Mouse (Mus musculus): ENCODE measurements at regions not wholly inside any gene's neighbourhood (a gene's known extent, or its start where the extent isn't known, plus 50 kb on each side); places are given as distances from the start of the nearest gene placed in this dataset.

- no peaks in the 10 kb centered on the region for H3K9me3 ChIP-seq (ENCODE audit: control insufficient read depth)
- H3K27me3 ChIP-seq (replicated peaks; ENCODE audit: control insufficient read depth, insufficient read depth, low read length), result no peaks in the 10 kb centered on the region
- no peak for TF ChIP-seq CTCF (IDR thresholded peaks at IDR 0.05; ENCODE audit: low read depth)
- H3K9ac ChIP-seq (ENCODE audit: low read depth, low read length), result no peak overlapping the region
- no peak overlapping the region for H3K27ac ChIP-seq (ENCODE audit: low read depth, low read length)
- whole genome bisulfite sequencing, result 73% methylated on average over 2 of the region's 2 CpGs
- ATAC-seq, result no peak
- no peak overlapping the region for H3K4me3 ChIP-seq (ENCODE audit: low read depth, low read length)
- no peaks in the 10 kb centered on the region for H3K4me1 ChIP-seq (replicated peaks; ENCODE audit: control insufficient read depth, insufficient read depth, low read length)
- no peak overlapping the region for H3K4me2 ChIP-seq (replicated peaks; ENCODE audit: low read depth)
- no peaks in the 10 kb centered on the region for H3K36me3 ChIP-seq (ENCODE audit: control insufficient read depth, insufficient read depth)
These were observed 94.2 kb upstream of the Cdh5 start for GRCm38 (mm10) chr8:104007209-104007608.

- no peak for ATAC-seq
- Histone ChIP-seq H3K27ac (ENCODE audit: low read depth, low read length) (no peak overlapping the region), H3K4me3 (ENCODE audit: low read depth, low read length) (no peak overlapping the region), H3K9ac (ENCODE audit: low read depth, low read length) (no peak overlapping the region), H3K9me3 (ENCODE audit: control insufficient read depth) (no peaks in the 10 kb centered on the region), H3K27me3 (replicated peaks; ENCODE audit: control insufficient read depth, insufficient read depth, low read length) (no peaks in the 10 kb centered on the region), H3K4me1 (replicated peaks; ENCODE audit: control insufficient read depth, insufficient read depth, low read length) (no peaks in the 10 kb centered on the region), H3K4me2 (replicated peaks; ENCODE audit: low read depth) (no peak overlapping the region), H3K36me3 (ENCODE audit: control insufficient read depth, insufficient read depth) (no peaks in the 10 kb centered on the region)
- 77% methylated on average over 5 of the region's 5 CpGs for WGBS
- TF ChIP-seq CTCF (IDR thresholded peaks at IDR 0.05; ENCODE audit: low read depth), result no peak
These were observed 92.7 kb upstream of the Cdh5 start for GRCm38 (mm10) chr8:104008756-104009155.

- H3K4me1 ChIP-seq (replicated peaks; ENCODE audit: control insufficient read depth, insufficient read depth, low read length), result no peaks in the 10 kb centered on the region
- 87% methylated on average over 6 of the region's 6 CpGs for WGBS
- H3K27me3 ChIP-seq (replicated peaks; ENCODE audit: control insufficient read depth, insufficient read depth, low read length), result no peaks in the 10 kb centered on the region
- H3K9me3 ChIP-seq (ENCODE audit: control insufficient read depth), result no peaks in the 10 kb centered on the region
- H3K4me3 ChIP-seq (ENCODE audit: low read depth, low read length), result no peak overlapping the region
- no peak overlapping the region for H3K27ac ChIP-seq (ENCODE audit: low read depth, low read length)
- H3K4me2 ChIP-seq (replicated peaks; ENCODE audit: low read depth), result no peak overlapping the region
- H3K9ac ChIP-seq (ENCODE audit: low read depth, low read length), result no peak overlapping the region
- no peak for TF ChIP-seq CTCF (IDR thresholded peaks at IDR 0.05; ENCODE audit: low read depth)
- ATAC-seq, result no peak
- H3K36me3 ChIP-seq (ENCODE audit: control insufficient read depth, insufficient read depth), result no peaks in the 10 kb centered on the region
These were observed 92.1 kb upstream of the Cdh5 start for GRCm38 (mm10) chr8:104009306-104009705.

GRCm38 (mm10) chr8:104022231-104022630, 79.2 kb upstream of the Cdh5 start:
- H3K9me3 ChIP-seq (ENCODE audit: control insufficient read depth), result no peaks in the 10 kb centered on the region
- 82% methylated on average over 7 of the region's 7 CpGs for WGBS
- no peak for TF ChIP-seq CTCF (IDR thresholded peaks at IDR 0.05; ENCODE audit: low read depth)

GRCm38 (mm10) chr8:104022691-104023509, 78.5 kb upstream of the Cdh5 start:
- Histone ChIP-seq H3K9ac (ENCODE audit: low read depth, low read length) (no peak overlapping the region), H3K4me2 (replicated peaks; ENCODE audit: low read depth) (no peak overlapping the region), H3K4me1 (replicated peaks; ENCODE audit: control insufficient read depth, insufficient read depth, low read length) (no peaks in the 10 kb centered on the region), H3K9me3 (ENCODE audit: control insufficient read depth) (no peaks in the 10 kb centered on the region), H3K27me3 (replicated peaks; ENCODE audit: control insufficient read depth, insufficient read depth, low read length) (0 out of 2 replicates have a peak, but pooled peaks cover 2% of the 10 kb centered on the region), H3K27ac (ENCODE audit: low read depth, low read length) (no peak overlapping the region), H3K36me3 (ENCODE audit: control insufficient read depth, insufficient read depth) (no peaks in the 10 kb centered on the region), H3K4me3 (ENCODE audit: low read depth, low read length) (no peak overlapping the region)
- TF ChIP-seq CTCF (IDR thresholded peaks at IDR 0.05; ENCODE audit: low read depth), result no peak
- no peak for ATAC-seq
- 68% methylated on average over 9 of the region's 9 CpGs for WGBS

More at GRCm38 (mm10) chr8:104022231-104022630, 79.2 kb upstream of the Cdh5 start:
- no peak overlapping the region for H3K9ac ChIP-seq (ENCODE audit: low read depth, low read length)
- no peak for ATAC-seq
- no peaks in the 10 kb centered on the region for H3K36me3 ChIP-seq (ENCODE audit: control insufficient read depth, insufficient read depth)
- no peaks in the 10 kb centered on the region for H3K4me1 ChIP-seq (replicated peaks; ENCODE audit: control insufficient read depth, insufficient read depth, low read length)
- H3K27ac ChIP-seq (ENCODE audit: low read depth, low read length), result no peak overlapping the region
- no peak overlapping the region for H3K4me2 ChIP-seq (replicated peaks; ENCODE audit: low read depth)
- no peaks in the 10 kb centered on the region for H3K27me3 ChIP-seq (replicated peaks; ENCODE audit: control insufficient read depth, insufficient read depth, low read length)
- no peak overlapping the region for H3K4me3 ChIP-seq (ENCODE audit: low read depth, low read length)

GRCm38 (mm10) chr8:104027161-104027821, 74.1 kb upstream of the Cdh5 start:
- peak; percentile 76 for TF ChIP-seq CTCF (IDR thresholded peaks at IDR 0.05; ENCODE audit: low read depth)
- Histone ChIP-seq H3K4me3 (ENCODE audit: low read depth, low read length) (no peak overlapping the region), H3K9me3 (ENCODE audit: control insufficient read depth) (peaks cover 3% of the 10 kb centered on the region; the same call in 1 of the 2 replicates), H3K36me3 (ENCODE audit: control insufficient read depth, insufficient read depth) (no peaks in the 10 kb centered on the region; the same call in 1 of the 2 replicates), H3K27me3 (replicated peaks; ENCODE audit: control insufficient read depth, insufficient read depth, low read length) (0 out of 2 replicates have a peak, but pooled peaks cover 3% of the 10 kb centered on the region), H3K27ac (ENCODE audit: low read depth, low read length) (no peak overlapping the region), H3K9ac (ENCODE audit: low read depth, low read length) (no peak overlapping the region), H3K4me2 (replicated peaks; ENCODE audit: low read depth) (no peak overlapping the region), H3K4me1 (replicated peaks; ENCODE audit: control insufficient read depth, insufficient read depth, low read length) (no peaks in the 10 kb centered on the region)
- 71% methylated on average over 11 of the region's 11 CpGs for WGBS
- ATAC-seq, result no peak

Data from intestine, postnatal 0 days (tissue).